Mouse (Mus musculus): ENCODE results near the gene Ppp1r2.
"Not testable (repeated sequence)": the region's sequence is repeated elsewhere in the genome, so short reads cannot be mapped to it uniquely, and the experiment has no call there.

GRCm38 (mm10) chr16:31316246-31317143 lies 41.4 kb upstream of the Ppp1r2 start:
- TF ChIP-seq POLR2A, CTCF (IDR thresholded peaks at IDR 0.05; ENCODE audit: extremely low read depth, insufficient read depth, low read length): not testable (repeated sequence)

Data from cortical plate, adult 2 months (tissue).